Mouse (Mus musculus) left cerebral cortex, postnatal 36 days (tissue): ENCODE measurements around the gene 1190005I06Rik. TPM values are rescaled to one million over a fixed set of nuclear protein-coding genes. Genes with fewer than 3 reads are reported as not detected.

ENCODE experiments used
- DNase-seq, 2 experiments: peaks; one replicate each; pipeline ENCODE4 v3.0.0; 2021 to 2022; ENCODE audit warnings: low spot score in 2 of 2, mixed read lengths in 1 of 2
- intact Hi-C: fragments of 180-260 bp; cut with DNase I; formaldehyde crosslinking; loops from one replicate; pipeline ENCODE4 v1.15.1; 2025
- total RNA-seq, 2 experiments: library from RNA; stranded (reverse); gene quantifications; 2 replicates each; pipeline ENCODE4 v1.2.3; 2021

Gene 1190005I06Rik
- total RNA-seq, 2 experiments from 2014 or later = 9.4 to 13.4 TPM

DNA sequence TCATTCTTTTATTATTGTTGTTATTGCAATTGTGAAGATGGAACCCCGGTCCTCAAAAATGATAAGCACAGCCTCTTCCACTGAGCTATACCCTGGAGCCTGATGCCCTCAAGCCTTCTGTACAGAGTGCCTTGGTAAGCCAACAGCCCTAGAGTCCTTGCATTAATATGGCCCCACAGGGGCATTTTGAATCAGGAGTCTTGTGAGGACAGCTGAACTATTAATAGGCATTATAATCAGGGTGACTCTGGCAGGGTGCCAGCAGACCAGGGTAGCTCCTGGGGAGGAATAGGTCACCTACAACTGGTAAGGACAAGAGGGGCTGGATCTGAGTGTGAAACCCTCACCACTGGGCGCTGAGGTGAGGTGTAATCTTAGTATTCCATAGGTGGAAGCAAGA lies 57.5 kb downstream of the 1190005I06Rik start:
- intact Hi-C loops = no loop called here
- no peak for DNase-seq

DNA sequence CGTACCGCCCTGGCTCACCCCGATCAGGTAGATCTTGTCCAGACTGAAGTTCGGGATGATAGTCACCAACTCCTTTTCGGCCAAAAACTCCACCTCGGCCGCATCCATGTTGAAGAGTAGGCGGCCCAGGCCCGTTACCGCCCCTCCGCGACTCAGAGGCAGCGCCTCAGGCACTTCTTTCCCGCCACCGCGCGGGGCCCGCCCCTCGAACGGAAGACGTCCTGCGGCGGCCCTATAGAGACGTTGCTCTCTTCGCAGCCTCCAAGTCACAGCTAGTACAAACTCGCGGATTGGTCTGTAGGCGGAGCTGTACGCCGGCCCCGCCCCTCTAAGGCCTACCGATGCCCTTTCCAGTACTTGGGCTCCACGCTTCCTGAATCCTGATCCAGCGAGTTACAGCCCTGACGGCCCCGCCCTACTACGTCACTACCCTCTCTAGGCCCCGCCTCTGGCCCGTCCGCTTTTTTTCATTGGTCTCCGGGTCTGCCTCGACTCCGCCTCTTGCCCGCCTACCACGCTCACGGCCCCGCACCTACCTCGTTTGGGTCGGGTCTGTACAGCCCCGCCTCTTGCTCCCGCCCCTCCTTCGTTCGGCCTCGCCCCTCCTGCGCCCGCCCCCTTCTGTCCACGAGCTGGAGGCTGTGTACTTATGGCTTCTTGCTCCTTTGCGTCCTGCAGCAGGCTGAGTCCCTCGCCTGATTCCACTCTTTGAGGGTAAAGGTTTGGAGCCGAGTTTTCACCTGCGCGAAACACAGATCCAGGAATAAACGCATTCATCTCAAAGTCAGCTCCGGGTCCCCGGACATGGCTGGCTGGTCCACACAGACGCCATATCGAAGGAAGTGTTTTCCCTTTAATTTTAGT lies 58.3 kb downstream of the 1190005I06Rik start, which contains the start of gene Gins2:
Gene Gins2, minus strand, starts transcription at position 397 of the 864 bp plus-strand sequence.
- DNase-seq = peak; percentile 98 to 99
- intact Hi-C loops = no loop called here

DNA sequence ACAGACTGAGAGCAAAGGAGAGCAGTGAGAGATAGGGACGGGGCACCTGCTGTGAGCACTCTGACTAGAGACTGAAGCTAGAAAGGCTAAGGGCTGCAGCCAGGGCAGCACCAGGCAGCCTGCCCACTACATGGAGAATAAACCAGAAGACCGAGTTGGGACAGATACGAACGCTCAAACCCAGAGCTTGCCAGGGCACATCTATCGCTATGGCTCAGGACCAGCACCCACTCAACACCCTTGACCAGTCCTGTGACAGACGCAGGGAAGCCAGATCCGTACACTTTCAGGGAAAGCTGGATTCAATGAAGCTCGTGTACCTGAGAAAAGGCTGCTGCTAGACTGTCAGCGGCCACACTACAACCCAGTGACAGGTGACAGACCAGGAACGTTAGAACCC lies 61.9 kb downstream of the 1190005I06Rik start:
- intact Hi-C loops = no loop called here
- no peak for DNase-seq

DNA sequence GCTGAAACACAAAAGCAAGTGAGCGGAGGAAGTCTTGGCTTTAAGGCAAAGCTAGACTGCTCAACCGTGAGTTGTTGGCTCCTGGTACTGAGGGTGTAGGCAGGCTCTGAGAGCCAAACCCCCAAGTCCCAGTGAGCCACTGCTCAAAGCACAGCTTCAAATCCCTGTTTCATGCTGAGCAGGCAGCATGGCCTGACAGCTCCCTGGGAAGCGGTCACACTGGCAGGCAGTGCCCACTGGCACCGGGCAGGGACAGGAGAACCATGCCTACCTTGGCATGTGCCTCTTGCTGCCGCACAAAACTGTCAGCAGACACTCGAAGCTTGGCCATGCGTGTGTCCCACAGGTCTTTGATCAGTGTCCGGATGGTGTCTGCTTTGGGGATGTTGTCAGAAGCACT lies 65.6 kb downstream of the 1190005I06Rik start:
- intact Hi-C loops = no loop called here
- no peak for DNase-seq

DNA sequence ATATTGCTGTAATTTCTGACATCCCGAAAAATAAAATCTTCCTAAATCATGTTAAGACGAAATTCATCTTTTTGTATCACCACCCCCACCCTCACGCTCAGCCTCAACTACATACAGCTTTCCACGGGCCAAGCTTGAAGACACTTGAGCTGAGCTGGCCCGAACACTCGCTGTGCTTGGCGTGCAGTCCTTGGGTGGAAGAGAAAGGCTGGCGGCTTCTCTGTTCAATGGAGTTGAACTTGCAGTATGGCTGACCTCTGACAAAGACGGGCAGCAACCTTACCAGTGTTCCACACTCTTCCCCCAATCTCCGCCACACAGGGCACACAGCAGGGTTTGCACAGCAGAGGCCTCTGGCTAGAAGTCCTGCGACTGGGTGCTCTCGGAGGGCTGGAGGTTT lies 66.1 kb downstream of the 1190005I06Rik start:
- no peak for DNase-seq
- intact Hi-C loops = no loop called here

DNA sequence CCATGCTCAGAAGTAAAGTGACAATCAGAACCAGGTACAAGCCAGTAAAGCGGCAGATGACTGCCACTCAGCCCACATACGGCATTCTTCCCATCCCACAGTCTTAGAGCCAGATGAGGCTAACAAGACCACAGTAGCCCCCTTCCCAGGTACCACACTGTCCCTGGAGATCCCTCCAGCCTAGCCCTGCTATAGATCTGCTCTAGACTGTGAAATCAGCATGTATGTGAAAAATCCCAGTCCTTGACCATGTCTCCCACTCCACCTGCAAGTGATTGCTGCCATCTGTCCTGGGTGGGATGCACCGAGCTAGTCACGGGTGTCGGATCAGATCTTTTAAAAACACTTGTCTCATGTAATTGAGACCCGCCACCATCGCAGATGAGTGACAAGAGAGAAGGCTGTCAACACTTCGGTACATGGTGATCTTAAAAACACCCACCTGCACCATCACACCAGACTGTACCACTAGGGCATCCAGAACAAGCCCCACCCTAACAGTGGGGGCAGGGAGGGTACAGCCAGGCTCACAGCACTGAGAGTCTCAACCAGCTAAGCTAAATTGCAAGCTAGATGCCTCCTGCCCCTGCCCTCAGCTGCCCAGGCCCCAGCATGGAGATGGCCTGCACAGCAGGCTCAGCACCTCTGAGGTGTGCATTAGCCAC lies 67.0 kb downstream of the 1190005I06Rik start:
- intact Hi-C loops = no loop called here
- DNase-seq = no peak

DNA sequence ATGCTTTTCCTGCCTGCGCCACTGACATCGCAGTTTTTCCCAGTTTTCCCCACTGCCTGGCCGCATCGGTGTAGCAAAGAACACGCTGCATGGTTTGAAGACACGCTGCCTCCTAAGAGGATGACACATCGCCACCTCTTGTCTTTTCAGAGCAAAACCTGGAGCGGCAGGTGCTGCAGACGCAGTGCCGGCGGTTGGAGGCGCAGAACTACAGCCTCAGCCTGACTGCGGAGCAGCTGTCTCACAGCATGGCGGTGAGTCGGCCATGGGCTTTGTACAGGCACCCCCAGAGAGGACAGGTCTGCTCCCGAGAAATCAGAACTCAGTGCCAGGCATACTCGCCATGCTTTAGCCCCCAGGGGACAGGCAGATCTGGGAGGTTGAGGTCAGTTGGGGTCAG lies 69.6 kb downstream of the 1190005I06Rik start:
- DNase-seq = no peak

DNA sequence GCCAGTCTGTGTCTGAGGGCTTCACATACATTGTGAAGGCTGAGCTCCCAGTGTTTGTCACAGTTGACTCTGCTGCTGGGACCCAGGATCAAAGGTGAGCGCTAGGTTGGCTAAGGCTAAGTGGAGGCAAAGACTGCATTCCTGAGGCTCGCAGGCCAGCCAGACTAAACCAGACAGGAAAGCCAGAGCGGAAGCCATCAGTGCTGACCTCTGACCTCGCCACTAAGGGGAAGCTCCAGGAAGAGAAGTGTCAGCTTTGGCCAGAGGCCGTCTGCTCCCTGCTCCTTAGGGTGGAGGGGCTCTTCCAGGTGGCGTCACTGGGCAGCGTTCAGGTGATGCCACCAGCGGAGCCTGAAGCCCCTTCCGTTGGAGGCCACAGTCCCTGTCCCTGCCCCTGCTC lies 71.6 kb downstream of the 1190005I06Rik start:
- DNase-seq = no peak
- intact Hi-C loops = no loop called here

More for the DNA sequence above, 69.6 kb downstream of the 1190005I06Rik start:
- intact Hi-C loops = no loop called here

DNA sequence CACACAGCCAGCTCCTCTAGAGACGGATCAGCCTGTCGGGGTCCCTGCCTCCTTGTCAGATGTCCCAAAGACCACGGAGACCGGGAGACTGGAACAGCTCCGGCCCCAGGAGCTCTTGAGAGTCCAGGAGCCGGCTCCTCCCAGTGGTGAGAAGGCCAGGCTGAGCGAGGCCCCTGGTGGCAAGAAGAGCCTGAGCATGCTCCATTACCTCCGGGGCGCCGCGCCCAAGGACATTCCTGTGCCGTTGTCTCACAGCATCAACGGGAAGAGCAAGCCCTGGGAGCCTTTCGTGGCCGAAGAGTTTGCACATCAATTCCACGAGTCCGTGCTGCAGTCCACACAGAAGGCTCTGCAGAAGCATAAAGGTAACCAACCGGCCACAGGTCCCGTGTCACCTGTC lies 72.5 kb downstream of the 1190005I06Rik start:
- DNase-seq = no peak
- intact Hi-C loops = no loop called here

DNA sequence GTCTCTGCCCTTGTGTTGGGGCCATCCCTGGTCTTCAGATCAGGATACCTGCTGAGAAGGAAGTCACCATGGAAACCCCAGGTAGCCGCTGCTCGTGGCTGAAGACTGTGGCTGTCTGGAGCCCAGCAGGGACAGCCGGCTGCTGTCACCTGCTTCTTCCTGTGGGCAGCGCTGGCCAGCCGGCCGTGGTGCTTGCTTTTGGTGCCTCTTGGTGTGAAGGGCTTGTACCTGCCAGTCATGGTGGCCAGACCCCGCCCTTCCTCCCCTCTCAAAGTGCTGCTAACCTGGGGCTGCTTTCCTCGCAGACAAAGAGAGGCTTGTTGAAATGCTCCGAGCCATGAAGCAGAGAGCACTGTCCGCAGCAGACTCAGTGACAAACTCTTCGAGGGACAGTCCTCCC lies 73.6 kb downstream of the 1190005I06Rik start:
- no peak for DNase-seq

DNA sequence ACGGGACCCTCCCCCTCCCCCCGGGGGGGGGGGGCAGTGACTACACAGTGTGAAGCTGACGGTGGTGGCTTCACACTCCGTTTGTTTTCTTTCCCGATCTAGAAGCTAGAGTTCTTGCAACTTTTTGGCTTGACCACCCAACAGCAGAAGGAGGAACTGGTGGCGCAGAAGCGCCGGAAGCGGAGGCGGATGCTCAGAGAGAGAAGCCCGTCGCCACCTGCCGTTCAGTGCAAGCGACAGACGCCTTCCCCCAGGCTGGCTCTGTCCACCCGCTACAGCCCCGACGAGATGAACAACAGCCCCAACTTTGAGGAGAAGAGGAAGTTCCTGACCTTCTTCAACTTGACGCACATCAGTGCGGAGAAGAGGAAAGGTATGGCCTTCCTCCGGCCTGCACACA lies 74.9 kb downstream of the 1190005I06Rik start:
- intact Hi-C loops = no loop called here
- peak in 1 of 2 experiments; percentile 76 for DNase-seq

More for the DNA sequence above, 73.6 kb downstream of the 1190005I06Rik start:
- intact Hi-C loops = no loop called here

DNA sequence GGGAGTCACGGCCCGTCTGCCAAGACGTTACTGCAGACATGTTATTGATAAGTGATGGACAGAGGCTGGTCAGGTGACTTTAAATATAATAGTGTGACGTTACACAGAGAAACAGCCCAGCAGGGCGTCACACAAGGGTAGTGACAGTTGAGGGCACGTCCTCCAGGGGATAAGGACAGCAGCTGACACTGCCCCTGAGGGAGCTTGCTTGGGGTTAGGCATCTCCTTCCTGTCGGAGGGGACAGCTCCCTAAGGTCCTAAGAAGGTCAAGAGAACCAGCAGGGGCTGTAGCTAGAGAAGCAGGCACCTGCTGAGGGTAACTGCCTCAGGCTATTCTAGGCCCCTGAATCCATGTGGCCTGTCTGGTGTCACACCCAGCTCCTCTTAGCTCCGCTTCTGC lies 75.9 kb downstream of the 1190005I06Rik start:
- intact Hi-C loops = no loop called here

DNA sequence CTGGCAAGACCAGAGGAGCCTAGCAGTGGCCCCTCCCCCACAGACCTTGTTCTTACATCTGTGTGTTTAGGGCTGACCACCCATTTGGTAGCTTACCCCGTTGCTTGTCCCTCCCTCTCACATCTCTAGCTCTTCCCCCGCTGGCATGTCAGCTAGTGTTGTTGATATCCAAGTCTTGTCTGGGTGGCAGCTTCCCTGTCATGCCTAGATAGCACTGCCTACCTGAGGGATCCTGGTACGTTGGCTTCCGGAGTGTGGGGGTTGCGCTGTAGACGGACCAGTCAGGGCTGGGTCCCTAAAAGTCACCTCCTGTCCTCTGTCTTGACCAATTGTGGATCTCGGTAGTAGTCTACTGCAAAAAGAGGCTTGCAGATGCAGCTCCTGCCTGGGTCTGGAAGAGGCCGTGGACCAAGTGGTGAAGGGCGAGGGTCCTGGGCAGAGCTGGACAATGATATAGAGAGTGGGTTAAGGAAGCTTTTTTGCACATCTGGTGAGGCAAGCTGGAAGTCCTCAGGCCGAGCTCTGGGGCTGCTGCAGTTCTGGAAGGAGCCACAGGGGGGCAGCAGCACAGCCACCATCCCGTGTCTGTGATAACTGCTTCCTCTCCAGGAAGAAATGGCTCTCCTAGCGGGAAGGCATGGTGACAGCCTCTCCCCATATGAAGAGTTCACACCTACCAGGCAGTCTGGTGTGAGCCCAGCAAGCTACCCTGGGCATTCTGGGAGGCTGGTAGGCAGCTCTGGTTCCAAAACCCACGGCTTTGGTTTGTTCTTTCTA lies 77.3 kb downstream of the 1190005I06Rik start:
- intact Hi-C loops = no loop called here

More for the DNA sequence above, 75.9 kb downstream of the 1190005I06Rik start:
- DNase-seq = no peak

DNA sequence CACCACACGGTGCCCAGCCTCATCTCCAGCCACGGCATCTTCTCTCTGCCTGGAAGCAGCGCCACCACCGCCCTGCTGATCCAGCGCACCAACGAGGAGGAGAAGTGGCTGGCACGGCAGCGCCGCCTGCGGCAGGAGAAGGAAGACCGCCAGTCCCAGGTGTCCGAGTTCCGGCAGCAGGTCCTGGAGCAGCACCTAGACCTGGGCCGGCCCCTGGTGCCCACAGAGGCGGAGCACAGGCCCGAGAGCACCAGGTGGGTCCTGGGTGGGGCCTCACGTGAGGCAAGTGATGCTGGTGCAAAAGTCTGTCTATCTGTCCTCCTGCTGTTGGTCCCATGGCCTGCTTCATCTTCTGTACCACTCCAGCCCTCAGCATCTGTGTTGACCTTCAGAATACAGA lies 78.3 kb downstream of the 1190005I06Rik start:
- intact Hi-C loops = no loop called here
- no peak for DNase-seq

More for the DNA sequence above, 77.3 kb downstream of the 1190005I06Rik start:
- peak; percentile 76 to 77 for DNase-seq

DNA sequence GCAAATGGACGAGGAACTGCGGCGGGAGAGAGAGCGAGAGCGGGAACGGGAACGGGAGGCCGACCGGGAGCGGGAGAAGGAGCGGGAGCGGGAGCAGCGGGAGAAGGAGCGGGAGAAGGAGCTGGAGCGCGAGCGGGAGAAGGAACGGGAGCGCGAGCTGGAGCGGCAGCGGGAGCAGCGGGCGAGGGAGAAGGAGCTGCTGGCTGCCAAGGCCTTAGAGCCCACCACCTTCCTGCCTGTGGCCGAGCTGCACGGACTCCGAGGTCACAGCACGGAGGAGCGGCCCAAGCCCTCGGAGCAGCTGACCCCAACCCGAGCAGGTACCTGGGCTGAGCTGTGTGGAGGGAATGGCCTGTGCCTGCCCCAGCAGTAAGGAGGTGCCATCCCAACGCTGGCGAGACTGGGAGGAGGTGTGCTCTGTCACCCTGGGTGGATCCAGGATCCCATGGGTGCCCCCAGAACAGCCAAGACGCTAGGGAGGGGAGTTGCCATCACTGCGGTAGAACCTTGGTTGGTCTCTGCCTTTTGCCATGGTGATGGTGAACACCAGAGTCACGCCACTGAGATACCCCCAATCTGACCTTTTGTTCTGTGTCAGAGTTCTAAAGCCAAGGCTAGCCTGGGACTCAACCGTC lies 79.2 kb downstream of the 1190005I06Rik start:
- intact Hi-C loops = no loop called here
- DNase-seq = no peak

DNA sequence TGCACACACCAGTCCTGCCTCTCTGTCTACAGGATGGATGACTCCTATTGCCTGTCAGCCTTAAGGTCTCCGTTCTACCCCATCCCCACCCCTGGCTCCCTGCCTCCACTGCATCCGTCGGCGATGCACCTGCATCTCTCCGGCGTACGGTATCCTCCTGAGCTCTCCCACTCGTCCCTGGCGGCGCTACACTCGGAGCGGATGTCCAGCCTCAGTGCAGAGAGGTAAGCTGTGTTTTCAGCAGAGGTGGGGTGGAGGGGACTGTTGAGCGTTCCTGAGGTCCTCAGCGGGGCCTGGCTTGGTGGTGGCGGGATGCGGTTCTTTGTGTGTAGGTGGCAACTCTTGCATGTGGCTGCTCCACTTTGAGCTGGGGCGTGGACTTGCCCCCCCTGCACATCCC lies 79.7 kb downstream of the 1190005I06Rik start:
- DNase-seq = no peak
- intact Hi-C loops = no loop called here

DNA sequence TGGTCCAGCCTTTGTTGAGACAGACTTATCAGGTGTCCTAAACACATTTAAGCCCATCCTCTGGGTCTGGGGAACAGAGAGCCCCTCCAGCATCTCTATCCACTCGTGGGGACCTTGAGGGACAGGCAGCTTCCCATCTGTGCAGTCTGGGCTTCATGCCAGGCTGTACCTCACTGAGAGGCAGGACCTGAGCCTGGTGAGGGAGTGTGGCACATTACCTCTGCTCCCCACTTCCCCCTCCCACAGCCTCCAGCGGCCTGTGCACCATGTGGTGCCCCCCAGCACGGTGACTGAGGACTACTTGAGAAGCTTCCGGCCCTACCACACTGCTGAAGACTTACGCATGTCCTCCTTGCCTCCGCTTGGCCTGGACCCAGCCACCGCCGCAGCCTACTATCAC lies 80.8 kb downstream of the 1190005I06Rik start:
- intact Hi-C loops = no loop called here
- no peak for DNase-seq

DNA sequence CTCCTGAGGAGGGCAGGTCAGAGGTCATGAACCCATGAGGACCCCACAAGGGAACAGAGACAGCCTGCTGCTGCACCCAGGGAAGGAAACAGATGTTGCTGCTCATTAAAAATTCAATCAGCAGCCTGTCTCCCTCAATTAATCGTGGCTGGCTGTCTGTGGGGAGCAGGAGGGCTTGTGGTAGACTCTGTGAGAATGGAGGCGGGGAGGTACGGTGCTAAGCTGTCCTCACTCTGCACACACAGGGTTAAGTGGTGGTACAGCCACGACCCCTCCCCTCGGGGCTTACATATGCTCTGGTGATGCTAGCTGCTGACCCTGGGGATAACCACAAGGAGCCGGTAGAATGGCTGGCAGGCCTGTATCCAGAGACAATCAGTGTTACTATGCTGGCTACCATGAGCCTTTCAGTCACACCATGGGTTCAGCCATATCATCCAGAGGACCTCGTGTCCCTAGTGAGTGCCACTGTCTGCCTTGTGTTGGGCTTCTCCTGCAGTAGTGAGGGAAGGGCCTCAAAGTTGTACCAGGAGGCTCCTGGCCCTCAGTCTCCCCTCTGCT lies 82.2 kb downstream of the 1190005I06Rik start:
- intact Hi-C loops = no loop called here

More for the DNA sequence above, 82.2 kb downstream of the 1190005I06Rik start:
- DNase-seq = no peak
